24 mouse cellular contexts compared by ENCODE assay signal in the genomic region with DNA sequence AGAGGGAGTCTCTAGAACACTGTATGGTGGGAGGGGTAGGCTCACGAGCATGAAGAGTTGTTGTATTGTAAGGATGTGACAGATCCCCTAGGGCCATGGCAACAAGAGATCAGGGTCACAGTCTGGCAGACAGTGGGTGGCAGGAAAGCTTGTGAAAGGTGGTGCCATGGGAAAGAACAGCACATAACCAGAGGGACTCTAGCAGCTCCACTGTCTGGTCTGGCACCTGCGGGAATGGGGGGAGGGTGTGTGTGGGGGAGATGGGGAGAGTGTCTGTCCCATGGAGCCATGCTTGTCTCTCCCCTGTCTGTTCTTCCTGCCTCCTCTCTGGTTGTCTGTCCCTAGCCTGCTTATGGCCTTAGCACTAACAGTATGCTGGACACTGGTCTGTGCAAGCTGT. TPM values are rescaled to one million over a fixed set of nuclear protein-coding genes. Genes with fewer than 3 reads are reported as not detected.
DNase-seq lines count a peak whose midpoint lies in the region; ATAC-seq and TF ChIP-seq lines count a peak whose summit lies in the region.
"Had no signal": no experiment of that assay in that cellular context is flagged by ENCODE, and none has a peak within 500 bp of the region (broad histone marks: within the 10 kb centered on the region; RNA-seq: fewer than 3 reads in every experiment).

No protein-coding gene starts in this region.

- TF ChIP-seq POLR2A in small intestine, adult 2 months (IDR thresholded peaks at IDR 0.05; ENCODE audit: low read depth, low read length) = no peak

- H3K9ac ChIP-seq in embryonic facial prominence, embryonic 13.5 days = 0 out of 2 replicates have a peak overlapping the region, but pooled peaks have one; percentile 2
- H3K9ac ChIP-seq in liver, embryonic 11.5 days (ENCODE audit: low read depth, low read length) = no peak overlapping the region
- no peak overlapping the region for H3K9ac ChIP-seq in liver, postnatal 0 days (replicated peaks)
- no peak overlapping the region for H3K9ac ChIP-seq in ES-E14 (ENCODE audit: insufficient read depth, low read depth, low read length, poor library complexity, severe bottlenecking)
- H3K9ac ChIP-seq: embryonic facial prominence, embryonic 12.5 days; forebrain, embryonic 15.5 days; hindbrain, embryonic 15.5 days had no signal

- H3K27ac ChIP-seq in embryonic facial prominence, embryonic 13.5 days = no peak overlapping the region
- no peak overlapping the region for H3K27ac ChIP-seq in embryonic facial prominence, embryonic 10.5 days (replicated peaks)
- no peak overlapping the region for H3K27ac ChIP-seq in liver, embryonic 11.5 days (ENCODE audit: low read depth, low read length)
- no peak overlapping the region for H3K27ac ChIP-seq in liver, postnatal 0 days (ENCODE audit: low read depth)
- H3K27ac ChIP-seq in ES-E14 (ENCODE audit: insufficient read depth, low read depth, low read length, poor library complexity, severe bottlenecking) = 0 out of 2 replicates have a peak overlapping the region, but pooled peaks have one; percentile 17
- H3K27ac ChIP-seq in small intestine, adult 2 months (ENCODE audit: insufficient read depth, low read depth, low read length) = peak overlapping the region; percentile 15; the same call in 1 of the 2 replicates
- H3K27ac ChIP-seq: embryonic facial prominence, embryonic 12.5 days; forebrain, embryonic 15.5 days; heart, embryonic 10.5 days; hindbrain, embryonic 15.5 days had no signal

- H3K36me3 ChIP-seq in embryonic facial prominence, embryonic 13.5 days = no peaks in the 10 kb centered on the region
- H3K36me3 ChIP-seq in embryonic facial prominence, embryonic 10.5 days (replicated peaks) = no peaks in the 10 kb centered on the region
- H3K36me3 ChIP-seq in liver, embryonic 11.5 days (ENCODE audit: control insufficient read depth, insufficient read depth, low read length) = no peaks in the 10 kb centered on the region
- no peaks in the 10 kb centered on the region for H3K36me3 ChIP-seq in liver, postnatal 0 days (replicated peaks; ENCODE audit: insufficient read depth, low read length)
- no peaks in the 10 kb centered on the region for H3K36me3 ChIP-seq in ES-E14 (ENCODE audit: control insufficient read depth, insufficient read depth, low read length, poor library complexity, severe bottlenecking)
- H3K36me3 ChIP-seq in small intestine, adult 2 months (ENCODE audit: control insufficient read depth, insufficient read depth, low read length) = no peaks in the 10 kb centered on the region
- H3K36me3 ChIP-seq: embryonic facial prominence, embryonic 12.5 days; forebrain, embryonic 15.5 days; heart, embryonic 10.5 days; hindbrain, embryonic 15.5 days had no signal

- in situ Hi-C loops in ES-E14 (cut with MboI; ENCODE audit: low sequenced_read_pairs in 2 of 2, unreplicated experiment in 2 of 2) = no loop called here

- TF ChIP-seq CTCF in liver, postnatal 0 days (IDR thresholded peaks at IDR 0.05; ENCODE audit: low read depth) = no peak
- no peak for TF ChIP-seq CTCF in small intestine, adult 2 months (IDR thresholded peaks at IDR 0.05; ENCODE audit: extremely low read depth, insufficient read length, insufficient replicate concordance, low read depth, low read length)

- peaks cover 13% of the 10 kb centered on the region for H3K27me3 ChIP-seq in embryonic facial prominence, embryonic 13.5 days
- peaks cover 28% of the 10 kb centered on the region for H3K27me3 ChIP-seq in embryonic facial prominence, embryonic 10.5 days (replicated peaks; ENCODE audit: low read depth, poor library complexity, severe bottlenecking)
- H3K27me3 ChIP-seq in liver, embryonic 11.5 days (replicated peaks; ENCODE audit: control insufficient read depth, insufficient read depth, low read length) = peaks cover 17% of the 10 kb centered on the region
- peaks cover 12% of the 10 kb centered on the region for H3K27me3 ChIP-seq in liver, postnatal 0 days (ENCODE audit: insufficient read depth, low read length)
- H3K27me3 ChIP-seq in small intestine, adult 2 months (ENCODE audit: control insufficient read depth, insufficient read depth, low read length) = no peaks in the 10 kb centered on the region

- no peak for TF ChIP-seq EP300 in liver, postnatal 0 days (IDR thresholded peaks at IDR 0.05; ENCODE audit: low read depth)

- H3K4me1 ChIP-seq in embryonic facial prominence, embryonic 13.5 days = peaks cover 36% of the 10 kb centered on the region
- peaks cover 60% of the 10 kb centered on the region for H3K4me1 ChIP-seq in embryonic facial prominence, embryonic 10.5 days
- peaks cover 6% of the 10 kb centered on the region for H3K4me1 ChIP-seq in liver, embryonic 11.5 days (replicated peaks; ENCODE audit: control insufficient read depth, insufficient read depth, low read length)
- peaks cover 6% of the 10 kb centered on the region; the same call in 1 of the 2 replicates for H3K4me1 ChIP-seq in liver, postnatal 0 days (ENCODE audit: insufficient read depth)
- peaks cover 0 to 19% of the 10 kb centered on the region in 2 experiments; a peak in 3 of 4 replicates for H3K4me1 ChIP-seq in ES-E14 (ENCODE audit: control insufficient read depth in 2 of 2, insufficient read depth in 2 of 2, low read length in 2 of 2, poor library complexity in 1 of 2)
- H3K4me1 ChIP-seq in small intestine, adult 2 months (ENCODE audit: control insufficient read depth, insufficient read depth, insufficient read length, low read length) = peaks cover 25% of the 10 kb centered on the region

- H3K4me2 ChIP-seq in embryonic facial prominence, embryonic 13.5 days = no peak overlapping the region
- H3K4me2 ChIP-seq in liver, embryonic 11.5 days = no peak overlapping the region; the same call in 1 of the 2 replicates
- H3K4me2 ChIP-seq in liver, postnatal 0 days (ENCODE audit: low read depth, low read length) = no peak overlapping the region
- H3K4me2 ChIP-seq: embryonic facial prominence, embryonic 12.5 days; forebrain, embryonic 15.5 days; hindbrain, embryonic 15.5 days had no signal

- WGBS in embryonic facial prominence, embryonic 13.5 days = 20% methylated on average over 2 of the region's 2 CpGs
- WGBS in embryonic facial prominence, embryonic 10.5 days = 38% methylated on average over 2 of the region's 2 CpGs
- WGBS in liver, embryonic 11.5 days = 40% methylated on average over 2 of the region's 2 CpGs
- WGBS in liver, postnatal 0 days (ENCODE audit: insufficient replicate concordance) = 51% methylated on average over 2 of the region's 2 CpGs
- 65% methylated on average over 2 of the region's 2 CpGs for WGBS in small intestine, adult 2 months

- DNase-seq in embryonic facial prominence, embryonic 10.5 days (ENCODE audit: low spot score) = no peak
- peak; percentile 27 for DNase-seq in liver, embryonic 11.5 days (ENCODE audit: low spot score)
- DNase-seq in liver, postnatal 0 days = no peak
- DNase-seq in ES-E14 (ENCODE audit: low read depth, low spot score) = no peak
- no peak for DNase-seq in frontal cortex, postnatal 25 days (ENCODE audit: low spot score in 2 of 2)
- DNase-seq: adrenal gland, adult 2 months; adrenal gland, postnatal 25 days; B cell, adult 2 months; cerebellum, adult 8-10 months; cerebellum, postnatal 14 days; embryo, embryonic 11 days; gastrocnemius, postnatal 14 days; heart, adult 18-20 months; heart, postnatal 10 days had no signal

- no peaks in the 10 kb centered on the region for H3K9me3 ChIP-seq in embryonic facial prominence, embryonic 13.5 days
- H3K9me3 ChIP-seq in embryonic facial prominence, embryonic 10.5 days = no peaks in the 10 kb centered on the region
- no peaks in the 10 kb centered on the region for H3K9me3 ChIP-seq in liver, embryonic 11.5 days (ENCODE audit: control insufficient read depth, low read length)
- H3K9me3 ChIP-seq in liver, postnatal 0 days (ENCODE audit: low read length) = no peaks in the 10 kb centered on the region
- no peaks in the 10 kb centered on the region for H3K9me3 ChIP-seq in ES-E14 (ENCODE audit: control insufficient read depth, insufficient read depth, low read depth, low read length)
- H3K9me3 ChIP-seq: embryonic facial prominence, embryonic 12.5 days; forebrain, embryonic 15.5 days; heart, embryonic 10.5 days; hindbrain, embryonic 15.5 days had no signal

- no peak for ATAC-seq in embryonic facial prominence, embryonic 13.5 days (ENCODE audit: insufficient number of reproducible peaks, insufficient read depth, low FRiP score, low TSS enrichment, low read depth)
- ATAC-seq in liver, embryonic 11.5 days (replicated peaks; ENCODE audit: low FRiP score) = no peak
- ATAC-seq in liver, postnatal 0 days = no peak
- ATAC-seq: CD4-positive, CD25-positive, alpha-beta regulatory T cell, adult 4 months; forebrain, embryonic 15.5 days; intestine, embryonic 16.5 days had no signal

- no peak overlapping the region for H3K4me3 ChIP-seq in embryonic facial prominence, embryonic 13.5 days
- no peak overlapping the region for H3K4me3 ChIP-seq in embryonic facial prominence, embryonic 10.5 days
- no peak overlapping the region for H3K4me3 ChIP-seq in liver, embryonic 11.5 days (ENCODE audit: low read depth, low read length)
- no peak overlapping the region for H3K4me3 ChIP-seq in liver, postnatal 0 days (ENCODE audit: low read depth, low read length)
- H3K4me3 ChIP-seq in ES-E14 (ENCODE audit: insufficient read depth in 1 of 2, low read depth in 1 of 2, low read length in 2 of 2, poor library complexity in 1 of 2, severe bottlenecking in 1 of 2) = peak overlapping the region in 1 of 2 experiments; percentile 35; a peak in 1 of 4 replicates
- no peak overlapping the region for H3K4me3 ChIP-seq in small intestine, adult 2 months (ENCODE audit: low read depth, low read length)
- H3K4me3 ChIP-seq: embryonic facial prominence, embryonic 12.5 days; forebrain, embryonic 15.5 days; heart, embryonic 10.5 days; hindbrain, embryonic 15.5 days had no signal

RNA-seq across cellular contexts. Expression of gene Efna1, which starts 4.6 kb away (rescaled TPM):
- polyA plus RNA-seq in embryonic facial prominence, embryonic 13.5 days (2015; fragmentation: Nextera tagmentation; extraction: Ambion mirVana) = 40.7 and 43.1 TPM in 2 replicates
- polyA plus RNA-seq in embryonic facial prominence, embryonic 10.5 days (2016; fragmentation: Nextera tagmentation; extraction: Ambion mirVana) = 26.7 and 27.2 TPM in 2 replicates
- 11.4 and 11.8 TPM in 2 replicates for polyA plus RNA-seq in liver, embryonic 11.5 days (2014; fragmentation: Nextera tagmentation; extraction: Ambion mirVana)
- polyA plus RNA-seq in liver, postnatal 0 days (2015; fragmentation: Nextera tagmentation; extraction: Ambion mirVana) = 22.1 and 27.8 TPM in 2 replicates
- total RNA-seq in ES-E14 (2012; rRNA removed) = 2.1 and 9.5 TPM in 2 replicates
- 46.1 and 122 TPM in 2 replicates for polyA plus RNA-seq in small intestine, adult 2 months (2012; rRNA removed)
- total RNA-seq: common myeloid progenitor, adult 5-6 weeks; hematopoietic stem cell, adult 5-6 weeks had no signal
- polyA plus RNA-seq: CD4-positive, CD25-positive, alpha-beta regulatory T cell, adult 4 months had no signal

RNA-seq across cellular contexts. Expression of gene Slc50a1, which starts 15.2 kb away (rescaled TPM):
- 67.4 and 68.6 TPM in 2 replicates for polyA plus RNA-seq in embryonic facial prominence, embryonic 13.5 days (2015; fragmentation: Nextera tagmentation; extraction: Ambion mirVana)
- 27.2 and 34.2 TPM in 2 replicates for polyA plus RNA-seq in embryonic facial prominence, embryonic 10.5 days (2016; fragmentation: Nextera tagmentation; extraction: Ambion mirVana)
- polyA plus RNA-seq in liver, embryonic 11.5 days (2014; fragmentation: Nextera tagmentation; extraction: Ambion mirVana) = 25.3 and 31.5 TPM in 2 replicates
- polyA plus RNA-seq in liver, postnatal 0 days (2015; fragmentation: Nextera tagmentation; extraction: Ambion mirVana) = 18.3 and 19.6 TPM in 2 replicates
- 17.0 and 27.0 TPM in 2 replicates for total RNA-seq in ES-E14 (2012; rRNA removed)
- 81.6 and 97.3 TPM in 2 replicates for polyA plus RNA-seq in small intestine, adult 2 months (2012; rRNA removed)

RNA-seq across cellular contexts. Expression of gene Dpm3, which starts 26.4 kb away (rescaled TPM):
- polyA plus RNA-seq in embryonic facial prominence, embryonic 13.5 days (2015; fragmentation: Nextera tagmentation; extraction: Ambion mirVana) = 120 and 147 TPM in 2 replicates
- polyA plus RNA-seq in embryonic facial prominence, embryonic 10.5 days (2016; fragmentation: Nextera tagmentation; extraction: Ambion mirVana) = 74.1 and 84.1 TPM in 2 replicates
- polyA plus RNA-seq in liver, embryonic 11.5 days (2014; fragmentation: Nextera tagmentation; extraction: Ambion mirVana) = 106 and 118 TPM in 2 replicates
- polyA plus RNA-seq in liver, postnatal 0 days (2015; fragmentation: Nextera tagmentation; extraction: Ambion mirVana) = 63.2 and 73.2 TPM in 2 replicates
- total RNA-seq in ES-E14 (2012; rRNA removed) = 207 and 297 TPM in 2 replicates
- 357 and 440 TPM in 2 replicates for polyA plus RNA-seq in small intestine, adult 2 months (2012; rRNA removed)

RNA-seq across cellular contexts. Expression of gene Efna3, which starts 37.2 kb away (rescaled TPM):
- polyA plus RNA-seq in embryonic facial prominence, embryonic 13.5 days (2015; fragmentation: Nextera tagmentation; extraction: Ambion mirVana) = 22.6 and 26.6 TPM in 2 replicates
- polyA plus RNA-seq in embryonic facial prominence, embryonic 10.5 days (2016; fragmentation: Nextera tagmentation; extraction: Ambion mirVana) = 4.5 and 6.8 TPM in 2 replicates
- polyA plus RNA-seq in liver, embryonic 11.5 days (2014; fragmentation: Nextera tagmentation; extraction: Ambion mirVana) = 2.1 and 3.9 TPM in 2 replicates
- not detected in 2 replicates for polyA plus RNA-seq in liver, postnatal 0 days (2015; fragmentation: Nextera tagmentation; extraction: Ambion mirVana)
- 7.5 and 12.5 TPM in 2 replicates for total RNA-seq in ES-E14 (2012; rRNA removed)
- polyA plus RNA-seq in small intestine, adult 2 months (2012; rRNA removed) = 3.9 and 7.0 TPM in 2 replicates
- total RNA-seq: common myeloid progenitor, adult 5-6 weeks; gastrocnemius, postnatal 14 days; heart, adult 18-20 months; hematopoietic stem cell, adult 5-6 weeks had no signal
- polyA plus RNA-seq: CD4-positive, CD25-positive, alpha-beta regulatory T cell, adult 4 months had no signal

RNA-seq across cellular contexts. Expression of gene Trim46, which starts 39.4 kb away (rescaled TPM):
- polyA plus RNA-seq in embryonic facial prominence, embryonic 13.5 days (2015; fragmentation: Nextera tagmentation; extraction: Ambion mirVana) = 7.0 and 9.7 TPM in 2 replicates
- 4.0 and 4.7 TPM in 2 replicates for polyA plus RNA-seq in embryonic facial prominence, embryonic 10.5 days (2016; fragmentation: Nextera tagmentation; extraction: Ambion mirVana)
- 0.97 and 1.7 TPM in 2 replicates for polyA plus RNA-seq in liver, embryonic 11.5 days (2014; fragmentation: Nextera tagmentation; extraction: Ambion mirVana)
- 0.06 and 0.21 TPM in 2 replicates for polyA plus RNA-seq in liver, postnatal 0 days (2015; fragmentation: Nextera tagmentation; extraction: Ambion mirVana)
- total RNA-seq in ES-E14 (2012; rRNA removed) = 3.1 and 5.3 TPM in 2 replicates
- polyA plus RNA-seq in small intestine, adult 2 months (2012; rRNA removed) = 4.3 and 8.7 TPM in 2 replicates

Comparison
In these comparisons a context has a peak if more than half of its experiments do, and no peak if none do; other contexts are left out.
1. H3K27ac ChIP-seq: peak in ES-E14 (single experiment) and small intestine, adult 2 months (single experiment); none in embryonic facial prominence, embryonic 13.5 days (single experiment), embryonic facial prominence, embryonic 10.5 days (single experiment), liver, embryonic 11.5 days (single experiment) and liver, postnatal 0 days (single experiment).